ENCODE assay signal across 20 mouse cellular contexts in the genomic region with DNA sequence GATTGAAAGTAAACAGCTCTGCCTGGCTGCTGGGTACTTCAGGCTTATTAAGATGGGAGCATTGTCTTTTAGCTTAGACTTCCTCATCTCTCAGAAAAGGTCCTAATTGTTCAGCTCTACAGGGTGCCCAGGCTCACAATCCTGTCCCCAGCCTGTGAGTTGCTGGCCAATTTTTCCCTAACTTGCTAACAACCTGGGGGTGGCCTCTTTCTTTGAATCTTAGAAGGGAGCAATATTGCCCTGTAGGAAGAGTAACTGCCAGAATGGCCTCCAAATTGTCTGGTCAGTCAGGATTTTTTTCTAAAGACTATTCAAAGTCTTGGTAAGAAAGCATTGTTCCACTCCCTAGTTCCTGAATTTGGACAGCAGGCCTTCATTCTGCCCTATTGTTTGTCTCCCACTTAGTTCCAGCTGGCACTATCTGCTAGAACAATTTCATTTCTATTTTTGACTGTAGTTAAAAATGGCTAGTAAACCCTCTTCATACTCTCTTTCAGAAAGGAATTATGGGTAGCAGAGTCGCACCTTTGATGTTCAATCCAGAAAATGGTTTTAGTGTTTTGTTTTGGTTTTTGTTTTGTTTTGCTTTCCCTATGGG.
DNase-seq lines count a peak whose midpoint lies in the region; ATAC-seq and TF ChIP-seq lines count a peak whose summit lies in the region.
"Had no signal": no experiment of that assay in that cellular context is flagged by ENCODE, and none has a peak within 500 bp of the region (broad histone marks: within the 10 kb centered on the region; RNA-seq: fewer than 3 reads in every experiment).

No protein-coding gene starts in this region.

- no peak overlapping the region for H3K9ac ChIP-seq in heart, adult 2 months (ENCODE audit: low read depth, low read length)
- H3K9ac ChIP-seq in hindbrain, embryonic 16.5 days (ENCODE audit: low read depth, low read length) = no peak overlapping the region
- H3K9ac ChIP-seq: hindbrain, embryonic 14.5 days; intestine, embryonic 15.5 days; limb, embryonic 15.5 days; liver, embryonic 15.5 days had no signal

- TF ChIP-seq EP300 in heart, adult 2 months (IDR thresholded peaks at IDR 0.05; ENCODE audit: insufficient read depth, low read depth, low read length) = no peak

- intact Hi-C loops in heart, adult 2 months (cut with DNase I) = no loop called here
- intact Hi-C loops in heart, postnatal 36 days (cut with DNase I) = loop anchor here (10.0 kb wide), 1 partner anchor 885 kb away; no protein-coding TSS in a partner anchor

- H3K4me3 ChIP-seq in heart, adult 2 months = no peak overlapping the region
- H3K4me3 ChIP-seq in hindbrain, embryonic 16.5 days (ENCODE audit: low read length) = no peak overlapping the region
- H3K4me3 ChIP-seq: forebrain, embryonic 10.5 days; intestine, embryonic 15.5 days; limb, embryonic 15.5 days; liver, embryonic 15.5 days; midbrain, embryonic 10.5 days had no signal

- H3K36me3 ChIP-seq in heart, adult 2 months (ENCODE audit: control insufficient read depth, insufficient read depth, low read length) = peaks cover 3% of the 10 kb centered on the region; the same call in 1 of the 2 replicates
- no peaks in the 10 kb centered on the region for H3K36me3 ChIP-seq in hindbrain, embryonic 16.5 days (ENCODE audit: control insufficient read depth, insufficient read depth, low read length)
- H3K36me3 ChIP-seq: forebrain, embryonic 10.5 days; intestine, embryonic 15.5 days; limb, embryonic 15.5 days; liver, embryonic 15.5 days; midbrain, embryonic 10.5 days had no signal

- H3K27me3 ChIP-seq in heart, adult 2 months (ENCODE audit: control insufficient read depth, insufficient read depth, low read length) = no peaks in the 10 kb centered on the region
- H3K27me3 ChIP-seq in hindbrain, embryonic 16.5 days (replicated peaks; ENCODE audit: control insufficient read depth, insufficient read depth, low read length) = no peaks in the 10 kb centered on the region
- H3K27me3 ChIP-seq: intestine, embryonic 15.5 days; limb, embryonic 15.5 days; liver, embryonic 15.5 days had no signal

- H3K27ac ChIP-seq in heart, adult 2 months = peak overlapping the region; percentile 60
- H3K27ac ChIP-seq in hindbrain, embryonic 16.5 days (ENCODE audit: low read depth, low read length) = no peak overlapping the region
- H3K27ac ChIP-seq: forebrain, embryonic 10.5 days; hindbrain, embryonic 14.5 days; intestine, embryonic 15.5 days; limb, embryonic 15.5 days; liver, embryonic 15.5 days; macrophage; midbrain, embryonic 10.5 days had no signal

- ATAC-seq in granulocyte monocyte progenitor cell, adult 5-6 weeks (replicated peaks; ENCODE audit: poor library complexity, severe bottlenecking) = no peak
- ATAC-seq in hindbrain, embryonic 16.5 days = no peak
- ATAC-seq: activated CD4-positive, CD25-positive, alpha-beta regulatory T cell, adult 4 months; intestine, embryonic 15.5 days had no signal

- H3K79me2 ChIP-seq in heart, adult 2 months (replicated peaks; ENCODE audit: control insufficient read depth, insufficient read depth, low read length) = no peaks in the 10 kb centered on the region

- no peaks in the 10 kb centered on the region for H3K9me3 ChIP-seq in hindbrain, embryonic 16.5 days (ENCODE audit: control insufficient read depth, low read length)
- H3K9me3 ChIP-seq: forebrain, embryonic 10.5 days; intestine, embryonic 15.5 days; limb, embryonic 15.5 days; liver, embryonic 15.5 days; midbrain, embryonic 10.5 days had no signal

- peaks cover 1% of the 10 kb centered on the region; the same call in 1 of the 2 replicates for H3K4me1 ChIP-seq in heart, adult 2 months (ENCODE audit: control insufficient read depth, insufficient read depth, low read length)
- no peaks in the 10 kb centered on the region for H3K4me1 ChIP-seq in hindbrain, embryonic 16.5 days (ENCODE audit: control insufficient read depth, insufficient read depth, low read depth, low read length)
- H3K4me1 ChIP-seq: intestine, embryonic 15.5 days; limb, embryonic 15.5 days; liver, embryonic 15.5 days had no signal

- 57% methylated on average over 1 of the region's 1 CpGs for WGBS in heart, adult 2 months
- WGBS in hindbrain, embryonic 16.5 days = 83% methylated on average over 1 of the region's 1 CpGs

- TF ChIP-seq CTCF in heart, adult 2 months (IDR thresholded peaks at IDR 0.05) = no peak

- no peak for TF ChIP-seq POLR2A in heart, adult 2 months (IDR thresholded peaks at IDR 0.05; ENCODE audit: insufficient read depth, low read depth, low read length)

- no peak for DNase-seq in heart, adult 2 months
- DNase-seq in heart, postnatal 36 days = no peak
- DNase-seq in Muller cell, postnatal 12 days (ENCODE audit: inconsistent ontology term) = peak; percentile 61
- DNase-seq in R1 (ENCODE audit: low read depth, low spot score) = peak; percentile 17
- DNase-seq in cerebellum, adult 8-10 months = peak; percentile 35
- no peak for DNase-seq in gastrocnemius, postnatal 25 days
- DNase-seq: adrenal gland, postnatal 25 days; gastrocnemius, postnatal 10 days; layer of hippocampus, postnatal 36 days; thymus, adult 2 months had no signal

- H3K4me2 ChIP-seq in hindbrain, embryonic 16.5 days (ENCODE audit: low read length) = no peak overlapping the region
- H3K4me2 ChIP-seq: hindbrain, embryonic 14.5 days; intestine, embryonic 15.5 days; limb, embryonic 15.5 days; liver, embryonic 15.5 days had no signal

Comparison
In these comparisons a context has a peak if more than half of its experiments do, and no peak if none do; other contexts are left out.
1. DNase-seq: peak in Muller cell, postnatal 12 days (single experiment), R1 (single experiment) and cerebellum, adult 8-10 months (single experiment); none in heart, adult 2 months (0 of 2), heart, postnatal 36 days (0 of 2) and gastrocnemius, postnatal 25 days (single experiment).